ENCODE assay signal across 33 mouse cellular contexts in genomic region chr1:139494630-139495029, GRCm38 (mm10). TPM values are rescaled to one million over a fixed set of nuclear protein-coding genes. Genes with fewer than 3 reads are reported as not detected.
DNase-seq lines count a peak whose midpoint lies in the region; ATAC-seq and TF ChIP-seq lines count a peak whose summit lies in the region.
"Had no signal": no experiment of that assay in that cellular context is flagged by ENCODE, and none has a peak within 500 bp of the region (broad histone marks: within the 10 kb centered on the region; RNA-seq: fewer than 3 reads in every experiment).

No protein-coding gene starts in this region.

- no peaks in the 10 kb centered on the region for H3K27me3 ChIP-seq in forebrain, embryonic 11.5 days (ENCODE audit: control insufficient read depth, insufficient read depth, low read length)
- H3K27me3 ChIP-seq in forebrain, postnatal 0 days (ENCODE audit: insufficient read depth, low read length): no peaks in the 10 kb centered on the region
- no peaks in the 10 kb centered on the region for H3K27me3 ChIP-seq in limb, embryonic 10.5 days (ENCODE audit: low read depth, poor library complexity, severe bottlenecking)
- H3K27me3 ChIP-seq: embryonic facial prominence, embryonic 12.5 days; embryonic facial prominence, embryonic 15.5 days; forebrain, embryonic 13.5 days; heart, embryonic 13.5 days had no signal

- peaks cover 8% of the 10 kb centered on the region for H3K36me3 ChIP-seq in forebrain, embryonic 11.5 days (ENCODE audit: control insufficient read depth, insufficient read depth, low read length)
- H3K36me3 ChIP-seq in forebrain, postnatal 0 days (ENCODE audit: insufficient read depth): no peaks in the 10 kb centered on the region; the same call in 1 of the 2 replicates
- H3K36me3 ChIP-seq in ES-E14 (ENCODE audit: control insufficient read depth, insufficient read depth, low read length, poor library complexity, severe bottlenecking): peaks cover 10% of the 10 kb centered on the region
- H3K36me3 ChIP-seq in limb, embryonic 10.5 days: peaks cover 60% of the 10 kb centered on the region

- no peaks in the 10 kb centered on the region for H3K9me3 ChIP-seq in forebrain, embryonic 11.5 days (ENCODE audit: control insufficient read depth, low read length)
- H3K9me3 ChIP-seq in forebrain, postnatal 0 days (ENCODE audit: low read length): no peaks in the 10 kb centered on the region
- H3K9me3 ChIP-seq in ES-E14 (ENCODE audit: control insufficient read depth, insufficient read depth, low read depth, low read length): no peaks in the 10 kb centered on the region
- no peaks in the 10 kb centered on the region for H3K9me3 ChIP-seq in limb, embryonic 10.5 days (replicated peaks)
- H3K9me3 ChIP-seq: embryonic facial prominence, embryonic 12.5 days; embryonic facial prominence, embryonic 15.5 days; forebrain, embryonic 13.5 days; heart, embryonic 10.5 days; heart, embryonic 13.5 days had no signal

- H3K27ac ChIP-seq in forebrain, embryonic 11.5 days (ENCODE audit: low read depth, low read length): no peak overlapping the region
- H3K27ac ChIP-seq in forebrain, postnatal 0 days (ENCODE audit: low read depth, low read length): no peak overlapping the region
- peak overlapping the region; percentile 97 for H3K27ac ChIP-seq in ES-E14 (ENCODE audit: insufficient read depth, low read depth, low read length, poor library complexity, severe bottlenecking)
- H3K27ac ChIP-seq in limb, embryonic 10.5 days: no peak overlapping the region
- H3K27ac ChIP-seq: embryonic facial prominence, embryonic 12.5 days; embryonic facial prominence, embryonic 15.5 days; forebrain, embryonic 13.5 days; gastrocnemius, adult 2 months; heart, adult 2 months; heart, embryonic 10.5 days; heart, embryonic 13.5 days; hindbrain, embryonic 14.5 days; hindbrain, postnatal 0 days had no signal

- 64% methylated on average over 3 of the region's 3 CpGs for WGBS in forebrain, embryonic 11.5 days
- WGBS in forebrain, postnatal 0 days: 58% methylated on average over 3 of the region's 3 CpGs
- WGBS in limb, embryonic 10.5 days: 86% methylated on average over 3 of the region's 3 CpGs

- no peak overlapping the region for H3K4me3 ChIP-seq in forebrain, embryonic 11.5 days (ENCODE audit: low read depth, low read length)
- no peak overlapping the region for H3K4me3 ChIP-seq in forebrain, postnatal 0 days (ENCODE audit: low read depth, low read length)
- H3K4me3 ChIP-seq in ES-E14 (ENCODE audit: insufficient read depth in 1 of 2, low read depth in 1 of 2, low read length in 2 of 2, poor library complexity in 1 of 2, severe bottlenecking in 1 of 2): no peak overlapping the region
- H3K4me3 ChIP-seq in limb, embryonic 10.5 days: no peak overlapping the region
- H3K4me3 ChIP-seq: embryonic facial prominence, embryonic 12.5 days; embryonic facial prominence, embryonic 15.5 days; forebrain, embryonic 13.5 days; gastrocnemius, adult 2 months; heart, adult 2 months; heart, embryonic 10.5 days; heart, embryonic 13.5 days had no signal

- TF ChIP-seq CTCF in forebrain, postnatal 0 days (IDR thresholded peaks at IDR 0.05; ENCODE audit: low read depth): no peak

- no peak overlapping the region for H3K4me2 ChIP-seq in forebrain, embryonic 11.5 days (ENCODE audit: low read depth, low read length, severe bottlenecking)
- no peak overlapping the region for H3K4me2 ChIP-seq in forebrain, postnatal 0 days (ENCODE audit: low read depth)
- H3K4me2 ChIP-seq: embryonic facial prominence, embryonic 12.5 days; embryonic facial prominence, embryonic 15.5 days; forebrain, embryonic 13.5 days; heart, embryonic 13.5 days; hindbrain, embryonic 14.5 days had no signal

- in situ Hi-C loops in ES-E14 (cut with MboI; ENCODE audit: low sequenced_read_pairs in 2 of 2, unreplicated experiment in 2 of 2): no loop called here

- no peak overlapping the region for H3K9ac ChIP-seq in forebrain, embryonic 11.5 days (ENCODE audit: low read length)
- H3K9ac ChIP-seq in forebrain, postnatal 0 days: no peak overlapping the region
- no peak overlapping the region for H3K9ac ChIP-seq in ES-E14 (ENCODE audit: insufficient read depth, low read depth, low read length, poor library complexity, severe bottlenecking)
- H3K9ac ChIP-seq: embryonic facial prominence, embryonic 12.5 days; embryonic facial prominence, embryonic 15.5 days; forebrain, embryonic 13.5 days; heart, embryonic 13.5 days; hindbrain, embryonic 14.5 days had no signal

- 0 out of 2 replicates have a peak, but pooled peaks have one; percentile 11 for ATAC-seq in forebrain, embryonic 11.5 days (replicated peaks; ENCODE audit: low FRiP score)
- no peak for ATAC-seq in forebrain, postnatal 0 days
- ATAC-seq: activated CD4-positive, CD25-positive, alpha-beta regulatory T cell, adult 4 months; forebrain, embryonic 13.5 days; forebrain, embryonic 16.5 days; hindbrain, postnatal 0 days; inflammation-experienced regulatory T-cells, adult 6 months; intestine, embryonic 16.5 days had no signal

- no peaks in the 10 kb centered on the region for H3K4me1 ChIP-seq in forebrain, embryonic 11.5 days (replicated peaks; ENCODE audit: control insufficient read depth, insufficient read depth, low read length)
- no peaks in the 10 kb centered on the region for H3K4me1 ChIP-seq in forebrain, postnatal 0 days (ENCODE audit: insufficient read depth)
- H3K4me1 ChIP-seq in ES-E14 (ENCODE audit: control insufficient read depth in 2 of 2, insufficient read depth in 2 of 2, low read length in 2 of 2, poor library complexity in 1 of 2): peaks cover 12 to 26% of the 10 kb centered on the region in 2 experiments
- H3K4me1 ChIP-seq in limb, embryonic 10.5 days: no peaks in the 10 kb centered on the region
- H3K4me1 ChIP-seq: embryonic facial prominence, embryonic 12.5 days; embryonic facial prominence, embryonic 15.5 days; forebrain, embryonic 13.5 days; heart, embryonic 10.5 days; heart, embryonic 13.5 days had no signal

- no peak for DNase-seq in forebrain, embryonic 11.5 days (ENCODE audit: low spot score)
- no peak for DNase-seq in forebrain, postnatal 0 days
- DNase-seq in ES-E14 (ENCODE audit: low read depth, low spot score): peak; percentile 79
- DNase-seq in ZHBTc4 (ENCODE audit: low read depth, low spot score): peak; percentile 94
- DNase-seq in limb, embryonic 10.5 days (ENCODE audit: low spot score): no peak
- no peak for DNase-seq in embryo, embryonic 9.5 days (ENCODE audit: extremely low spot score)
- DNase-seq: adrenal gland, adult 8-10 months; adrenal gland, postnatal 25 days; cerebellum, adult 11-12 months; cerebellum, adult 9-10 months; cerebellum, postnatal 14 days; gastrocnemius, adult 2 months; gastrocnemius, postnatal 36 days; heart, adult 2 months; heart, postnatal 14 days; heart, postnatal 4 days; kidney, adult 18-20 months had no signal

TF ChIP-seq in ES-E14, 5 proteins besides CTCF, POLR2A, EP300 and RAD21:
- TF ChIP-seq ZNF384 (IDR thresholded peaks at IDR 0.05; ENCODE audit: low read depth, low read length) (no peak), MAFK (IDR thresholded peaks at IDR 0.05; ENCODE audit: insufficient read depth, low read depth, low read length) (no peak), ZC3H11A (IDR thresholded peaks at IDR 0.05; ENCODE audit: borderline replicate concordance, low read depth, low read length) (no peak), CHD2 (IDR thresholded peaks at IDR 0.05; ENCODE audit: low read depth, low read length) (no peak), HCFC1 (IDR thresholded peaks at IDR 0.05; ENCODE audit: borderline replicate concordance, insufficient read depth, low read length) (no peak)

RNA-seq across cellular contexts. Expression of gene F13b, which starts 6.9 kb away (rescaled TPM):
- not detected in 2 replicates for polyA plus RNA-seq in forebrain, embryonic 11.5 days (2014; fragmentation: Nextera tagmentation; extraction: Ambion mirVana)
- total RNA-seq in forebrain, postnatal 0 days (2014; rRNA removed): not detected in 2 replicates
- not detected in 2 replicates for polyA plus RNA-seq in forebrain, postnatal 0 days (2015; fragmentation: Nextera tagmentation; extraction: Ambion mirVana)
- 0.26 TPM in 1 of 2 replicates, not detected in the other for total RNA-seq in ES-E14 (2012; rRNA removed)
- polyA plus RNA-seq in limb, embryonic 10.5 days (2016; fragmentation: Nextera tagmentation; extraction: Ambion mirVana): not detected in 2 replicates
- total RNA-seq: adrenal gland, adult 8-10 months; adrenal gland, postnatal 25 days; gastrocnemius, adult 2 months; gastrocnemius, postnatal 36 days; granulocyte monocyte progenitor cell, adult 5-6 weeks; heart, adult 2 months; heart, postnatal 14 days; heart, postnatal 4 days; hindbrain, postnatal 0 days had no signal
- polyA plus RNA-seq: activated CD4-positive, CD25-positive, alpha-beta regulatory T cell, adult 4 months; brain, embryonic 14.5 days; embryonic facial prominence, embryonic 12.5 days; embryonic facial prominence, embryonic 15.5 days; forebrain, embryonic 13.5 days; forebrain, embryonic 16.5 days; frontal cortex, adult 2 months; heart, adult 2 months; heart, embryonic 10.5 days; heart, embryonic 13.5 days; heart, embryonic 16.5 days; hindbrain, embryonic 11.5 days; hindbrain, embryonic 14.5 days; hindbrain, postnatal 0 days; inflammation-experienced regulatory T-cells, adult 6 months had no signal

RNA-seq across cellular contexts. Expression of gene Aspm, which starts 40.1 kb away (rescaled TPM):
- 33.1 and 34.3 TPM in 2 replicates for polyA plus RNA-seq in forebrain, embryonic 11.5 days (2014; fragmentation: Nextera tagmentation; extraction: Ambion mirVana)
- total RNA-seq in forebrain, postnatal 0 days (2014; rRNA removed): 3.2 and 5.4 TPM in 2 replicates
- polyA plus RNA-seq in forebrain, postnatal 0 days (2015; fragmentation: Nextera tagmentation; extraction: Ambion mirVana): 1.2 and 1.7 TPM in 2 replicates
- total RNA-seq in ES-E14 (2012; rRNA removed): 42.8 and 51.5 TPM in 2 replicates
- polyA plus RNA-seq in limb, embryonic 10.5 days (2016; fragmentation: Nextera tagmentation; extraction: Ambion mirVana): 19.0 and 22.3 TPM in 2 replicates

Comparison
In these comparisons a context has a peak if more than half of its experiments do, and no peak if none do; other contexts are left out.
1. DNase-seq: peak in ES-E14 (single experiment) and ZHBTc4 (single experiment); none in forebrain, embryonic 11.5 days (single experiment), forebrain, postnatal 0 days (single experiment), limb, embryonic 10.5 days (single experiment) and embryo, embryonic 9.5 days (single experiment).